Mouse (Mus musculus) thymus, adult 2 months (tissue): ENCODE data around the gene Tmem255a. TPM values are rescaled to one million over a fixed set of nuclear protein-coding genes. Genes with fewer than 3 reads are reported as not detected.
"Not testable (repeated sequence)": the region's sequence is repeated elsewhere in the genome, so short reads cannot be mapped to it uniquely, and the experiment has no call there.

Experiments used
- DNase-seq: peaks from one replicate; pipeline ENCODE4 v3.0.0; 2021
- H3K27ac ChIP-seq: fragments of 200-500 bp; 2 replicates; pipeline ENCODE4 v1.5.1; 2012; ENCODE audit warnings: low read length, control low read depth; ENCODE audit not compliant: control insufficient read depth, insufficient read depth
- H3K27me3 ChIP-seq: fragments of 200-500 bp; 2 replicates; pipeline ENCODE4 v1.6.1; 2012; ENCODE audit warnings: mild to moderate bottlenecking, low read length, moderate library complexity, mixed read lengths; ENCODE audit not compliant: control insufficient read depth, insufficient read depth
- H3K36me3 ChIP-seq: fragments of 200-500 bp; 2 replicates; pipeline ENCODE4 v1.6.1; 2012; ENCODE audit warnings: mild to moderate bottlenecking, low read length, moderate library complexity; ENCODE audit not compliant: control insufficient read depth, insufficient read depth
- H3K4me1 ChIP-seq: fragments of 200-500 bp; replicated peaks from 2 replicates; pipeline ENCODE4 v1.6.1; 2012; ENCODE audit warnings: low read length; ENCODE audit not compliant: control insufficient read depth, insufficient read depth
- H3K4me3 ChIP-seq: fragments of 200-500 bp; 2 replicates; pipeline ENCODE4 v1.5.1; 2012; ENCODE audit warnings: mild to moderate bottlenecking, low read length, control low read depth, moderate library complexity; ENCODE audit not compliant: control insufficient read depth, insufficient read depth
- CTCF ChIP-seq: fragments of 200-500 bp; IDR thresholded peaks from 2 replicates; pipeline ENCODE4 v1.5.1; 2012; ENCODE audit warnings: mild to moderate bottlenecking, control low read depth, low read length, moderate library complexity, borderline replicate concordance; ENCODE audit not compliant: control insufficient read depth, poor library complexity, insufficient read depth; ENCODE audit errors: extremely low read depth
- POLR2A ChIP-seq: fragments of 200-500 bp; IDR thresholded peaks from 2 replicates; pipeline ENCODE4 v1.6.1; 2012; ENCODE audit warnings: mild to moderate bottlenecking, low read length, control low read depth, moderate library complexity; ENCODE audit not compliant: control insufficient read depth, poor library complexity, insufficient read depth; ENCODE audit errors: extremely low read depth
- WGBS: fragments of 180-500 bp; shearing (Covaris S2); methylation state at CpG from one replicate; pipeline ENCODE4 v1.1.7; 2018; 5-methylcytosine and 5-hydroxymethylcytosine counted together
- polyA plus RNA-seq: library from polyadenylated mRNA; depleted of rRNA; stranded (reverse); fragments of >200 nt; gene quantifications from 2 replicates; pipeline ENCODE4 v1.2.3, GENCODE M21; 2012

The Tmem255a gene
- polyA plus RNA-seq, 1 experiment = 1.1 TPM

DNA sequence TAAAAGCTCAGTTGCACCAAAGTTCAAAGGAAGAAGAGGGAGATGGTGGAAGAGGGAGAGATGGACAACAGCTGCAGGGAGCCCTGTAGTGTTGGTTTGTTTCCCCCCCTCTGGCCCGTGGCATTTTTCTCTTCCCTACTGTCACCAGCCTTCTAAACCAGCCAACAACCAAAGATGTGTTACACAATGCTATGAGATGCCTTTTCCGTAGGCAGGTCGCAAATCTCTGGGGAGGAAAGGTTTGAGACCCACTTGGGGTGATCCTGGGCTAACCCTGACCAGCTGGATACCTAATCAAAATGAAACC lies 61.8 kb downstream of the Tmem255a start:
- no peak for DNase-seq
- WGBS = 5% methylated on average over 3 of the region's 3 CpGs
- Histone ChIP-seq H3K27me3 (no peaks in the 10 kb centered on the region), H3K27ac (no peak overlapping the region), H3K4me1 (no peaks in the 10 kb centered on the region; the same call in 1 of the 2 replicates), H3K4me3 (peak overlapping the region; percentile 93), H3K36me3 (no peaks in the 10 kb centered on the region)
- no peak for TF ChIP-seq CTCF
- no peak for TF ChIP-seq POLR2A

DNA sequence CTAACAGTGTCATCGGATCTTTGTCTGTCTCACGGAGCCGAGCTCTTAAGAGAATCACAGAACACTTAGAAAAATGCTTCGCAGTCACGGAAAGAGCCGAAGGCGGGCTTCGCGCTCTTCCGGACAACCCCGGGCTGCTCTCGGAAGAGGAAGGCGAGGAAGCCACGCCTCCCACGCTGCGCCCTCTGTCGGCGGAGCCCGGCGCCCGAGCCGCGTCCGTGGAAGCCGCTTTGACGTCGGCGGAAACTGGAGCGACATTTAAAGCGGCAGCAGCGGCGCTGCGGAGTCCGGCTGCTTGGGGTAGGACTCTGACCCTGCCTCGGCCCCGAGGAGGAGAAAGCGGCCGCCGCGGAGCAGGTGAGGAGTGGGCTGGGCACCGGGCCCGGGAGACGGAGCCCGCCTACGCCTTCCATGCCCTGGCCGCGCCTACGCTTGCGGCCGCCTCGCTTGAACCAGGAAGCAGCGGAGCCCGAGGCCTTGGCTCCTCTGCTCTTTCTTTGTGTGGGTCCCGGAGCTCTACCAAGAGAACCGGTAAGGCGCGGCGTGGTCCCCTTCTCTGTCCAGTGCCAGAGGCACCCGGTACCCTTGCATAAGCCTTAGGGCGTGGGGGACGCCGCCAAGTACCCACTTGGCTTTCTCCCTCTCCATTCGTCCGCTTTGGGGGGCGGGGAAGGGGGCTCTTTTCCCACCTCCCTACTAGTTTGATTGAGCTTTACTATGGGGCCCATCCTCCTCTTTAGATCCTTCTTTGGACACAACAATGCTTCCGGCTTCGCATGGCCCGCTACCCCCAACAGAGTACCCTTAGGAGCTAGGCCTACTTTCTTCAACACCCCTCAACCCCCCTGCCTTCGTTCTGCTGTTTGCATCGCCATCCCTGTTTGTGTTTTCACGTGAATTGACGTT lies 62.4 kb downstream of the Tmem255a start, which contains the start of gene Zbtb33:
Gene Zbtb33 (plus strand): TSS at position 242 of the 906 bp plus-strand sequence.
- Histone ChIP-seq H3K27me3 (no peaks in the 10 kb centered on the region), H3K36me3 (no peaks in the 10 kb centered on the region), H3K4me1 (no peaks in the 10 kb centered on the region; the same call in 1 of the 2 replicates), H3K27ac (peak within 1 kb of the TSS; percentile 29), H3K4me3 (peak within 1 kb of the TSS; percentile 93)
- peak; percentile 88 for DNase-seq
- 1% methylated on average over 60 of the region's 72 CpGs for WGBS
- peak; percentile 86 for TF ChIP-seq CTCF
- TF ChIP-seq POLR2A = peak; percentile 43; the same call in 1 of the 2 replicates

DNA sequence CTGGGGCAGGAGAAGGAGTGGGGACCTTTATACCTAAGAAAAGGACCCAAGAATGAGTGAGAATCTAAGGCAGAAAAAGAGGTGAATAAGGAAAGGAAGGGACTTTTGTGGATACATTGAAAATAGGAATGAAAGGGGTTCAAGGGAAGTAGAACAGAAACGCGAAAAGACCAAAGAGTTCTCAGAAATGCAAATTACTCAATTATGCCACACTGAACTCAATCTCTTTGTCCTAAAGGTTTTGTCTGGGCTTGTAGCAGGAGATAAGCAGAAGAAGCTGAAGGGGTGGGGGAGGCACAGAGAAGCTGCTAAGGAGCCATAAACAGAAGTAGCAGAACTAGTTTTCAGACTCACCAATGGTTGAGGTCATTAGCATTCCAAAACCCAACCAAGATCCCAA lies 66.7 kb downstream of the Tmem255a start:
- H3K4me1 ChIP-seq = peaks cover 5% of the 10 kb centered on the region
- H3K27ac ChIP-seq = no peak overlapping the region
- no peaks in the 10 kb centered on the region for H3K27me3 ChIP-seq
- WGBS = 74% methylated on average over 2 of the region's 2 CpGs
- TF ChIP-seq POLR2A (no peak), CTCF (no peak)
- H3K36me3 ChIP-seq = no peaks in the 10 kb centered on the region
- H3K4me3 ChIP-seq = no peak overlapping the region
- no peak for DNase-seq

DNA sequence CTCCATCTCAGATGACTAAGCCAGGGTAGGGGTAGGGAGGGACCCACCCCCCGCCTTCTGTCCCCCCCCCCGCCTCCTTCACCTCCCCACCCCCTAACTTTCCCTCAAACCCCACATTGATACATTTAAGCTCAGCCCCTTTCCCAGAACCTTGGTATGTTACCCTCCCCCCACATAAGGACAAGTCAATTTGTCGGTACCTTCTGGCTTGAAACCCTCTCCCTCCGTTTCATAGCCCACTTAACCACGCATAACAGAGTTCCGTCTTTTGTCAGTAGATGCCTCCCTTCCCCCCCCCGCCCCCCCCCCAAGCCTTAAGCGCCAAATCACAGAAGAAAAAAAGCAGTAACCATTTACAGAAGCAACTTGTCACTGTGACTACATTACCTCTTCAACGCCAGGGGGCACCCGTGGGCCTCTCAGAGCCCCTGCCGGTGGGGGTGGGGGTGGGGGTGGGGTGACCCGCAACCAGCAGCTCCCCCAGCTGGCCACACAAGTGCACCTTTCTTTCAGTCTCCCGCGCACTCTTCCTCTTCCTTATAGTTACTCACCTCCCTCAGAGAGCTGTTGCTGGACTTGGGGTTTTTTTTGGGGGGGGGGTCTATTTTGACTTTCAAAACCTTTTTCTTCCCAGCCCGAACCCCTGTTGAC lies 70.5 kb downstream of the Tmem255a start:
- 3% methylated on average over 11 of the region's 15 CpGs for WGBS
- no peaks in the 10 kb centered on the region for H3K27me3 ChIP-seq
- no peaks in the 10 kb centered on the region for H3K36me3 ChIP-seq
- peak; percentile 69 for DNase-seq
- H3K4me3 ChIP-seq = no peak overlapping the region
- no peak overlapping the region for H3K27ac ChIP-seq
- TF ChIP-seq CTCF (no peak), POLR2A (no peak)
- peaks cover 5% of the 10 kb centered on the region for H3K4me1 ChIP-seq

DNA sequence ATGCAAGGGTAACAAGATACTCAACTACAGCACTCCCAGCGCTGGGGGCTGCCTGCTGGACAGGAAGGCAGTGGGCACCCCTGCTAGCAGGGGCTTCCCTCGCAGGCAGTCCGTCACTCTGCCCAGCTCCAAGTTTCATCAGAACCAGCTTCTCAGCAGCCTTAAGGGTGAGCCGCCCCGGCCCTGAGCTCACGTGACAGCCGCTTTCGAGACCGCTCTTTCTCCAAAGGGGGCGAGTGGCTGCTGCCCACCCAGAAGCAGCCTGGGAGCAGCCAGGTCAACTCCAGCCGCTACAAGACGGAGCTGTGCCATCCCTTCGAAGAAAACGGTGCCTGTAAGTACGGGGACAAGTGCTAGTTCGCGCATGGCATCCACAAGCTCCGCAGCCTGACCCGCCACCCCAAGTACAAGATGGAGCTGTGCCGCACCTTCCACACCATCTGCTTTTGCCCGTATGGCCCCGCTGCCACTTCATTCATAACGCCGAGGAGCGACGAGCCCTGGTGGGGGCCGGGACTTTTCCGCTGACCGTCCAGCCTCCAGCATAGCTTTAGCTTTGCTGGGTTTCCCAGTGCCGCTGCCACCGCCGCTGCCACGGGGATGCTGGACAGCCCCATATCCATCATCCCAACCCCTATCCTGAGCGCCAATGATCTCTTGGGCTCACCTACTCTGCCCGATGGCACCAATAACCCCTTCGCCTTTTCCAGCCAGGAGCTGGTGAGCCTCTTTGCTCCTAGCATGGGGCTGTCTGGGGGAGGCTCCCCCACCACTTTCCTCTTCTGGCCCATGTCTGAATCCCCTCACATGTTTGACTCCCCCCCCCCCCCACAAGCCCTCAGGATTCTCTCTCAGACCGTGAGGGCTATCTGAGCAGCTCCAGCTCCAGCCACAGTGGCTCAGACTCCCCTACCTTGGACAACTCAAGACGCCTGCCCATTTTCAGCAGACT lies 71.3 kb downstream of the Tmem255a start:
- Histone ChIP-seq H3K27ac (no peak overlapping the region), H3K27me3 (no peaks in the 10 kb centered on the region), H3K4me3 (peak overlapping the region; percentile 49), H3K4me1 (peaks cover 5% of the 10 kb centered on the region), H3K36me3 (no peaks in the 10 kb centered on the region)
- WGBS = 4% methylated on average over 30 of the region's 38 CpGs
- TF ChIP-seq POLR2A = no peak
- DNase-seq = peak; percentile 7

DNA sequence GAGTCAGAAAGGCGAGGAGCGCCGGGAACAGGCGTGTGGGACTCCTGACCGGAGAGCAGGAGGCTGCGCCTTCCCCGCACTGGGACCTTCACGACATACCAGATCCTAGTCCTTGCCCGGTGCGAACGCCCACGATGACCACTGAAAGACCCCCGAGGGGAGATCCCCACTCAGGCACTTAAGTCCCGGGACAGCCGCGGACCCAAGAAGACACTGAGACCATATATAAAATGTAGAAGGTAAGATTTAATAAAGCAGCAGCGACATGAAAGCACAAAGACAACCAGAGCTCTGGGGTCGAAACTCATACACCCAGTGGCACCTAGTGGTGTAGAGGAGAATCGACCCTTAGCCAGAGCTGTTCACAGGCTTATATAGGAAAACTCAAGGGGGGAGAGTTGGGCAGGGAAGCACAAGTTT lies 72.3 kb downstream of the Tmem255a start:
- not testable (repeated sequence) for H3K4me1 ChIP-seq, H3K4me3 ChIP-seq, H3K27me3 ChIP-seq, H3K27ac ChIP-seq, H3K36me3 ChIP-seq
- WGBS = 31% methylated on average over 19 of the region's 19 CpGs
- peak; percentile 42 for DNase-seq
